Mouse (Mus musculus): ENCODE measurements around the gene Eif2d. TPM values are rescaled to one million over a fixed set of nuclear protein-coding genes. Genes with fewer than 3 reads are reported as not detected.
A peak's percentile ranks its signal among the peaks of the same experiment; 100 is the strongest.

The Eif2d gene
- polyA plus RNA-seq, 1 experiment from 2014 or later = 58.7 TPM

GRCm38 (mm10) chr1:131175819-131176218 is 22.8 kb downstream of the Eif2d start:
- no peak for ATAC-seq (ENCODE audit: low read depth)
- H3K27me3 ChIP-seq (ENCODE audit: control insufficient read depth, insufficient read depth, low read length) = no peaks in the 10 kb centered on the region
- no peaks in the 10 kb centered on the region for H3K4me1 ChIP-seq (ENCODE audit: control insufficient read depth, insufficient read depth, low read length)
- H3K4me2 ChIP-seq (ENCODE audit: low read depth, low read length) = no peak overlapping the region
- H3K9me3 ChIP-seq (ENCODE audit: control insufficient read depth, low read length) = no peaks in the 10 kb centered on the region
- WGBS = 96% methylated on average over 8 of the region's 8 CpGs
- H3K36me3 ChIP-seq (ENCODE audit: control insufficient read depth, insufficient read depth, low read length) = peaks cover 50% of the 10 kb centered on the region
- H3K27ac ChIP-seq (ENCODE audit: low read depth, low read length) = no peak overlapping the region
- H3K4me3 ChIP-seq (ENCODE audit: low read depth, low read length) = no peak overlapping the region
- H3K9ac ChIP-seq (replicated peaks; ENCODE audit: low read depth, low read length) = no peak overlapping the region

- Histone ChIP-seq H3K9me3 (ENCODE audit: control insufficient read depth, low read length) (no peaks in the 10 kb centered on the region), H3K9ac (replicated peaks; ENCODE audit: low read depth, low read length) (no peak overlapping the region), H3K4me2 (ENCODE audit: low read depth, low read length) (no peak overlapping the region), H3K27me3 (ENCODE audit: control insufficient read depth, insufficient read depth, low read length) (no peaks in the 10 kb centered on the region), H3K27ac (ENCODE audit: low read depth, low read length) (no peak overlapping the region), H3K36me3 (ENCODE audit: control insufficient read depth, insufficient read depth, low read length) (peaks cover 36% of the 10 kb centered on the region), H3K4me3 (ENCODE audit: low read depth, low read length) (no peak overlapping the region), H3K4me1 (ENCODE audit: control insufficient read depth, insufficient read depth, low read length) (no peaks in the 10 kb centered on the region)
- no peak for ATAC-seq (ENCODE audit: low read depth)
- 37% methylated on average over 4 of the region's 4 CpGs for WGBS
Observed at GRCm38 (mm10) chr1:131177249-131177648, 24.3 kb downstream of the Eif2d start.

GRCm38 (mm10) chr1:131178083-131178482 is 25.1 kb downstream of the Eif2d start:
- WGBS = 84% methylated on average over 5 of the region's 5 CpGs
- ATAC-seq (ENCODE audit: low read depth) = no peak
- H3K36me3 ChIP-seq (ENCODE audit: control insufficient read depth, insufficient read depth, low read length) = peaks cover 28% of the 10 kb centered on the region

GRCm38 (mm10) chr1:131180386-131180785 is 27.4 kb downstream of the Eif2d start:
- Histone ChIP-seq H3K27ac (ENCODE audit: low read depth, low read length) (no peak overlapping the region), H3K9ac (replicated peaks; ENCODE audit: low read depth, low read length) (no peak overlapping the region), H3K27me3 (ENCODE audit: control insufficient read depth, insufficient read depth, low read length) (no peaks in the 10 kb centered on the region), H3K4me2 (ENCODE audit: low read depth, low read length) (no peak overlapping the region), H3K4me1 (ENCODE audit: control insufficient read depth, insufficient read depth, low read length) (no peaks in the 10 kb centered on the region), H3K4me3 (ENCODE audit: low read depth, low read length) (no peak overlapping the region), H3K36me3 (ENCODE audit: control insufficient read depth, insufficient read depth, low read length) (peaks cover 12% of the 10 kb centered on the region; the same call in 1 of the 2 replicates), H3K9me3 (ENCODE audit: control insufficient read depth, low read length) (no peaks in the 10 kb centered on the region)
- 98% methylated on average over 7 of the region's 7 CpGs for WGBS
- ATAC-seq (ENCODE audit: low read depth) = no peak

More at GRCm38 (mm10) chr1:131178083-131178482, 25.1 kb downstream of the Eif2d start:
- H3K27me3 ChIP-seq (ENCODE audit: control insufficient read depth, insufficient read depth, low read length) = no peaks in the 10 kb centered on the region
- no peak overlapping the region for H3K9ac ChIP-seq (replicated peaks; ENCODE audit: low read depth, low read length)
- H3K4me2 ChIP-seq (ENCODE audit: low read depth, low read length) = no peak overlapping the region
- H3K4me1 ChIP-seq (ENCODE audit: control insufficient read depth, insufficient read depth, low read length) = no peaks in the 10 kb centered on the region
- H3K27ac ChIP-seq (ENCODE audit: low read depth, low read length) = no peak overlapping the region
- H3K4me3 ChIP-seq (ENCODE audit: low read depth, low read length) = no peak overlapping the region
- no peaks in the 10 kb centered on the region for H3K9me3 ChIP-seq (ENCODE audit: control insufficient read depth, low read length)

GRCm38 (mm10) chr1:131181642-131182527 is 28.9 kb downstream of the Eif2d start:
- Histone ChIP-seq H3K4me3 (ENCODE audit: low read depth, low read length) (no peak overlapping the region), H3K9me3 (ENCODE audit: control insufficient read depth, low read length) (no peaks in the 10 kb centered on the region), H3K27ac (ENCODE audit: low read depth, low read length) (no peak overlapping the region), H3K36me3 (ENCODE audit: control insufficient read depth, insufficient read depth, low read length) (no peaks in the 10 kb centered on the region), H3K4me2 (ENCODE audit: low read depth, low read length) (no peak overlapping the region), H3K4me1 (ENCODE audit: control insufficient read depth, insufficient read depth, low read length) (no peaks in the 10 kb centered on the region), H3K9ac (replicated peaks; ENCODE audit: low read depth, low read length) (no peak overlapping the region), H3K27me3 (ENCODE audit: control insufficient read depth, insufficient read depth, low read length) (no peaks in the 10 kb centered on the region)
- peak; percentile 68 for ATAC-seq (ENCODE audit: low read depth)
- 69% methylated on average over 9 of the region's 9 CpGs for WGBS

- 84% methylated on average over 7 of the region's 7 CpGs for WGBS
Observed at GRCm38 (mm10) chr1:131183201-131183600, 30.2 kb downstream of the Eif2d start.

GRCm38 (mm10) chr1:131184253-131184955 is 31.4 kb downstream of the Eif2d start:
- no peaks in the 10 kb centered on the region for H3K4me1 ChIP-seq (ENCODE audit: control insufficient read depth, insufficient read depth, low read length)
- no peak overlapping the region for H3K27ac ChIP-seq (ENCODE audit: low read depth, low read length)
- no peak overlapping the region for H3K4me3 ChIP-seq (ENCODE audit: low read depth, low read length)
- 92% methylated on average over 9 of the region's 9 CpGs for WGBS
- H3K9me3 ChIP-seq (ENCODE audit: control insufficient read depth, low read length) = no peaks in the 10 kb centered on the region
- H3K9ac ChIP-seq (replicated peaks; ENCODE audit: low read depth, low read length) = no peak overlapping the region
- no peak for ATAC-seq (ENCODE audit: low read depth)
- H3K27me3 ChIP-seq (ENCODE audit: control insufficient read depth, insufficient read depth, low read length) = no peaks in the 10 kb centered on the region
- no peak overlapping the region for H3K4me2 ChIP-seq (ENCODE audit: low read depth, low read length)
- H3K36me3 ChIP-seq (ENCODE audit: control insufficient read depth, insufficient read depth, low read length) = no peaks in the 10 kb centered on the region

More at GRCm38 (mm10) chr1:131183201-131183600, 30.2 kb downstream of the Eif2d start:
- H3K9ac ChIP-seq (replicated peaks; ENCODE audit: low read depth, low read length) = no peak overlapping the region; the same call in 1 of the 2 replicates
- H3K4me1 ChIP-seq (ENCODE audit: control insufficient read depth, insufficient read depth, low read length) = no peaks in the 10 kb centered on the region
- no peaks in the 10 kb centered on the region for H3K27me3 ChIP-seq (ENCODE audit: control insufficient read depth, insufficient read depth, low read length)
- ATAC-seq (ENCODE audit: low read depth) = no peak
- H3K27ac ChIP-seq (ENCODE audit: low read depth, low read length) = no peak overlapping the region
- no peak overlapping the region for H3K4me3 ChIP-seq (ENCODE audit: low read depth, low read length)
- no peaks in the 10 kb centered on the region for H3K36me3 ChIP-seq (ENCODE audit: control insufficient read depth, insufficient read depth, low read length)
- no peaks in the 10 kb centered on the region for H3K9me3 ChIP-seq (ENCODE audit: control insufficient read depth, low read length)
- H3K4me2 ChIP-seq (ENCODE audit: low read depth, low read length) = no peak overlapping the region

GRCm38 (mm10) chr1:131184956-131185660 is 32.1 kb downstream of the Eif2d start:
- Histone ChIP-seq H3K4me1 (ENCODE audit: control insufficient read depth, insufficient read depth, low read length) (no peaks in the 10 kb centered on the region), H3K9ac (replicated peaks; ENCODE audit: low read depth, low read length) (no peak overlapping the region), H3K4me3 (ENCODE audit: low read depth, low read length) (no peak overlapping the region), H3K27ac (ENCODE audit: low read depth, low read length) (no peak overlapping the region), H3K9me3 (ENCODE audit: control insufficient read depth, low read length) (no peaks in the 10 kb centered on the region), H3K27me3 (ENCODE audit: control insufficient read depth, insufficient read depth, low read length) (no peaks in the 10 kb centered on the region), H3K36me3 (ENCODE audit: control insufficient read depth, insufficient read depth, low read length) (no peaks in the 10 kb centered on the region), H3K4me2 (ENCODE audit: low read depth, low read length) (no peak overlapping the region)
- ATAC-seq (ENCODE audit: low read depth) = no peak
- WGBS = 90% methylated on average over 8 of the region's 8 CpGs
